Mouse (Mus musculus) liver, embryonic 16.5 days (tissue): ENCODE measurements around the gene Pdlim4. TPM values are rescaled to one million over a fixed set of nuclear protein-coding genes. Genes with fewer than 3 reads are reported as not detected.

Experiments used
- ATAC-seq: fragments of 200-750 bp; cut with Nextera tagmentation; 2 replicates; pipeline ENCODE4 v1.8.0; 2017; ENCODE audit warnings: low read depth, mild to moderate bottlenecking, moderate number of reproducible peaks, moderate library complexity
- H3K27ac ChIP-seq: fragments of 300-500 bp; sonication (generic); 2 replicates; pipeline ENCODE4 v1.5.1; 2014; ENCODE audit warnings: mild to moderate bottlenecking, low read length
- H3K27me3 ChIP-seq: fragments of 300-500 bp; sonication (generic); 2 replicates; pipeline ENCODE4 v1.6.1; 2014; ENCODE audit warnings: low read depth, low read length, mixed read lengths; ENCODE audit not compliant: control insufficient read depth, insufficient read depth
- H3K36me3 ChIP-seq: fragments of 300-500 bp; sonication (generic); 2 replicates; pipeline ENCODE4 v1.6.1; 2014; ENCODE audit warnings: mild to moderate bottlenecking; ENCODE audit not compliant: control insufficient read depth, insufficient read depth
- H3K4me1 ChIP-seq: fragments of 300-500 bp; sonication (generic); 2 replicates; pipeline ENCODE4 v1.6.1; 2014; ENCODE audit warnings: low read depth, low read length, mixed read lengths; ENCODE audit not compliant: control insufficient read depth
- H3K4me2 ChIP-seq: fragments of 300-500 bp; sonication (generic); 2 replicates; pipeline ENCODE4 v1.6.1; 2014; ENCODE audit warnings: low read depth, low read length, mixed read lengths
- H3K4me3 ChIP-seq: fragments of 300-500 bp; sonication (generic); 2 replicates; pipeline ENCODE4 v1.5.1; 2014; ENCODE audit warnings: low read depth, mild to moderate bottlenecking, low read length
- H3K9ac ChIP-seq: fragments of 300-500 bp; sonication (generic); 2 replicates; pipeline ENCODE4 v1.6.1; 2014; ENCODE audit warnings: low read depth, low read length
- H3K9me3 ChIP-seq: fragments of 300-500 bp; sonication (generic); replicated peaks from 2 replicates; pipeline ENCODE4 v1.6.1; 2016; ENCODE audit warnings: low read length; ENCODE audit not compliant: control insufficient read depth
- WGBS: fragments of 180-500 bp; shearing (Covaris S2); extraction: QIAGEN DNeasy Blood & Tissue Kit; methylation state at CpG from one replicate; pipeline ENCODE4 v1.1.7; 2014; ENCODE audit not compliant: insufficient replicate concordance; 5-methylcytosine and 5-hydroxymethylcytosine counted together
- polyA plus RNA-seq: library from polyadenylated mRNA; unstranded; fragments of >200 nt; fragmentation: Nextera tagmentation; extraction: Ambion mirVana; gene quantifications from 2 replicates; pipeline ENCODE4 v1.2.1, GENCODE M21; 2015

The Pdlim4 gene
- polyA plus RNA-seq, 1 experiment from 2014 or later: 4.0 TPM

- no peaks in the 10 kb centered on the region for H3K36me3 ChIP-seq
- no peaks in the 10 kb centered on the region for H3K4me1 ChIP-seq
- H3K4me2 ChIP-seq: no peak overlapping the region
- no peak overlapping the region for H3K27ac ChIP-seq
- no peaks in the 10 kb centered on the region for H3K9me3 ChIP-seq
- H3K27me3 ChIP-seq: no peaks in the 10 kb centered on the region
- H3K4me3 ChIP-seq: no peak overlapping the region
- ATAC-seq: no peak
- 63% methylated on average over 5 of the region's 5 CpGs for WGBS
- no peak overlapping the region for H3K9ac ChIP-seq
Observed at GRCm38 (mm10) chr11:54085816-54086215, 17.0 kb upstream of the Pdlim4 start.

DNA sequence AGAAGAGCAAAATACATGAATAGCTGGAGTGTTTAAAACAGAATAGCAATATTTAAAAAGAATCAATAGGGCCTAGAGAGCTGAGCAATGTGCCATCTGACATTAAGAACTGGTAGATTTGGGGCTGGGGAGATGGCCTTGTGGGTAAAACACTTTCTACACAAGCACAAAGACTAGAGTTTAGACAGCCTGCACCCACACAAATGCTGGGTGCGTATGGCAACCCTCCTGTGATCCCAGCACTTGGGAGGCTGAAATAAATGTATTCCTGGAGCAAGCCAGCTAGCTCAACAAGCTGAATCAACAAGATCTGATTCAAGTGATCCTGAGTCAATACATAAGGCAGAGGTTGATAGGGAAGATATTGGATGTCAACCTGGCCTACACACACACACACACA, 16.2 kb upstream of the Pdlim4 start:
- ATAC-seq: no peak
- Histone ChIP-seq H3K36me3 (no peaks in the 10 kb centered on the region), H3K4me3 (no peak overlapping the region), H3K27me3 (no peaks in the 10 kb centered on the region), H3K27ac (no peak overlapping the region), H3K4me2 (no peak overlapping the region), H3K9me3 (no peaks in the 10 kb centered on the region), H3K4me1 (no peaks in the 10 kb centered on the region), H3K9ac (no peak overlapping the region)
- whole genome bisulfite sequencing: 66% methylated on average over 1 of the region's 1 CpGs

DNA sequence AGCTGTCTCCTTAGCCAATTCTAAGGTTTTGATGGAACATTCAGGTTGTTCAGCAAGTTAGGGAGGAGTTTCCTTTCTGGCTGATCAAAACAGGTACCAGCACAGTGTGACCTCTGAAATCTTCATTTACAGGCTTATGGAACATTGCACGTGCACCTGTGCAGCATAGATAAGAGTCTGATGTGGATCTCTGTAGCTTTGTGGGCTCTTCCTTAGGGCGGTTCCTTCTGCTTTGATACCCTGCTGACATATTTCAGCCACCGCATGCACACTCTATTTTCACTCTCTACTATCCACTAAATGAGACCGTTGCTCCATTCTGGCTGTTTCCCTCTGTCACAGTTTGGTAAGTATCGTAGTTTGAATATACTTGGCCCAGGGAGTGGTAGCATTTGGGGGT, 13.9 kb upstream of the Pdlim4 start:
- ATAC-seq: no peak
- WGBS: 50% methylated on average over 5 of the region's 5 CpGs

GRCm38 (mm10) chr11:54080435-54080834, 11.6 kb upstream of the Pdlim4 start:
- no peak for ATAC-seq
- H3K9me3 ChIP-seq: no peaks in the 10 kb centered on the region
- 42% methylated on average over 7 of the region's 7 CpGs for WGBS
- no peaks in the 10 kb centered on the region for H3K36me3 ChIP-seq
- H3K4me2 ChIP-seq: no peak overlapping the region
- H3K4me1 ChIP-seq: no peaks in the 10 kb centered on the region
- H3K27ac ChIP-seq: no peak overlapping the region
- H3K4me3 ChIP-seq: no peak overlapping the region
- H3K27me3 ChIP-seq: no peaks in the 10 kb centered on the region
- H3K9ac ChIP-seq: no peak overlapping the region

More for the DNA sequence above, 13.9 kb upstream of the Pdlim4 start:
- H3K36me3 ChIP-seq: no peaks in the 10 kb centered on the region
- no peak overlapping the region for H3K4me2 ChIP-seq
- H3K27ac ChIP-seq: no peak overlapping the region
- no peaks in the 10 kb centered on the region for H3K4me1 ChIP-seq
- H3K9me3 ChIP-seq: no peaks in the 10 kb centered on the region
- H3K9ac ChIP-seq: no peak overlapping the region
- no peak overlapping the region for H3K4me3 ChIP-seq
- H3K27me3 ChIP-seq: no peaks in the 10 kb centered on the region

- Histone ChIP-seq H3K4me3 (no peak overlapping the region), H3K9me3 (no peaks in the 10 kb centered on the region), H3K9ac (no peak overlapping the region), H3K36me3 (no peaks in the 10 kb centered on the region), H3K27me3 (no peaks in the 10 kb centered on the region), H3K4me2 (no peak overlapping the region), H3K27ac (no peak overlapping the region), H3K4me1 (no peaks in the 10 kb centered on the region)
- 58% methylated on average over 1 of the region's 1 CpGs for WGBS
- no peak for ATAC-seq
Observed at GRCm38 (mm10) chr11:54076101-54076500, 7.3 kb upstream of the Pdlim4 start.

DNA sequence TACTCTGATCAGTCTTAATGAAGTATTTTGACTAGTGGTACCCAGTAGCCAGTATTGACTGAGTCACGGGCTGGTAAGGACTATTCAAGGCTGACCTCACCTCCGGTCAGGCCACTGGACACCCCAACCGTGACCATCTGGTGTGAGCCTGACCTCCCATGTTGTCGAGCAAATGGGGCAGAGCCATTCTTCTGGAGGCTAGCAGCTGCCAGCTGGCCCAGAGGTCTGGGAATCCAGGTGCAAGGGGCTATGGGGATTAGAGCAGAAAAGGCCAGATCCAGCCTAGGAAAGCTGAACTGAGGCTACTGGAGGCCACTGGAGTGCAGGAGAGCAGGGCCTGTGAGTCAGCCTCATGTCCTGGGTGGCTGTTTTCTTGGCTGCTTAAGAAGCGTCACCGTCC, 6.5 kb upstream of the Pdlim4 start:
- H3K36me3 ChIP-seq: no peaks in the 10 kb centered on the region
- no peak overlapping the region for H3K27ac ChIP-seq
- ATAC-seq: no peak
- H3K4me3 ChIP-seq: no peak overlapping the region
- no peaks in the 10 kb centered on the region for H3K4me1 ChIP-seq
- no peak overlapping the region for H3K9ac ChIP-seq
- peaks cover 5% of the 10 kb centered on the region for H3K27me3 ChIP-seq
- no peak overlapping the region for H3K4me2 ChIP-seq
- H3K9me3 ChIP-seq: no peaks in the 10 kb centered on the region
- WGBS: 69% methylated on average over 6 of the region's 6 CpGs

DNA sequence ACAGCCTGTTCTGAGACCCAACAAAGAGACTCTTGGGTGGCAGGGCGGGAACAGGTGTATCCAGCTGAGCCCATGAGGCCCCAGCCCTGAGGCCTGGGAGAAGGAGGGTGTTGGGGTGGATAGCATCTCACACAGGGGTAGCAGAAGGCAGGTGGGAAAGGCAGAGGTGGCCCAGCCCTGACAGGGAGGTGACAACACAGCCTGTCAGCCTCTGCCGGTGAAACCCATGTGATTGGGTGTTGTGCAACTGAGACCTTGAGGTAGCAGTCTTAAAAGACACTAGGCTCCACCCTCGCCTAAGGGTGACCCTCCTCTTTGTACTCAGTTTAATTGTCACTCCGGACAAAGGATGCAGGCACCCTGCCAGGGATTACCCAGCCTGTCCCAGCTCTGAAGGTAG, 4.5 kb upstream of the Pdlim4 start:
- Histone ChIP-seq H3K9me3 (no peaks in the 10 kb centered on the region), H3K27ac (no peak overlapping the region), H3K9ac (no peak overlapping the region), H3K27me3 (peaks cover 25% of the 10 kb centered on the region), H3K4me3 (no peak overlapping the region), H3K4me1 (peaks cover 2% of the 10 kb centered on the region; the same call in 1 of the 2 replicates), H3K36me3 (no peaks in the 10 kb centered on the region), H3K4me2 (no peak overlapping the region)
- ATAC-seq: no peak
- 30% methylated on average over 4 of the region's 4 CpGs for WGBS

- Histone ChIP-seq H3K4me1 (peaks cover 2% of the 10 kb centered on the region; the same call in 1 of the 2 replicates), H3K9ac (no peak overlapping the region), H3K4me2 (no peak overlapping the region), H3K27ac (no peak overlapping the region), H3K4me3 (no peak overlapping the region), H3K27me3 (peaks cover 39% of the 10 kb centered on the region), H3K36me3 (no peaks in the 10 kb centered on the region), H3K9me3 (no peaks in the 10 kb centered on the region)
- WGBS: 66% methylated on average over 5 of the region's 5 CpGs
- no peak for ATAC-seq
Observed at GRCm38 (mm10) chr11:54071726-54072445, 3.1 kb upstream of the Pdlim4 start.

DNA sequence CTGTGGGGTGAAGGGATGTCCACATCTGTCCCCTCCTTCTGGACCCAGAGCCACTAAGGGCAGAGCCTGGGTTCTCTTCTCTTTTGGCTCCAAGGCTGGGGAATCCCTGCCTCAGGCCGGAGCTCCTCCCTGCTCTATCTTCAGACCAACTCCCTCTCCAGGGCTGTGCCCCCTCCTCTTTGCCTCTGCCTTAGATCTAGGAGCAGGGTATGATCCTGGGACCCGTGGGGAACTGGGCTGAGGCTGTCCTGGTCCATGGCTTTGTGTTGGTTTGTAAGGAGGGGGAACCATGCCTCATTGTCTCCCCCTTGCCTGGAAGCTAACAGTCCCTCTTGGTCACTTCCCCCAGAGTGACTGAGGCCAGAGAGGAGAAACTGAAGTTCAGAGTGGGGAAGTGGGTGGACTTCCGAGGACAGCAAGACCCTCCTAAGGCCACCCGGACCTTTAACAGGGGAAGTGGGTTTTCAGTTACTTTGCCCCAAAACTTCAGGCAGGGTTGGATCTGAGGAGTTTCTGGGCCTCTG, 756 bp downstream of the Pdlim4 start:
- Histone ChIP-seq H3K27me3 (peaks cover 44% of the 10 kb centered on the region), H3K4me3 (peak overlapping the region; percentile 47), H3K27ac (no peak overlapping the region), H3K4me2 (no peak overlapping the region), H3K9ac (no peak overlapping the region), H3K36me3 (no peaks in the 10 kb centered on the region), H3K9me3 (no peaks in the 10 kb centered on the region), H3K4me1 (peaks cover 2% of the 10 kb centered on the region; the same call in 1 of the 2 replicates)
- WGBS: 17% methylated on average over 4 of the region's 4 CpGs
- no peak for ATAC-seq
